Mouse (Mus musculus) brown adipose tissue, adult 24 weeks (tissue): ENCODE results near the gene Thtpa. TPM values are rescaled to one million over a fixed set of nuclear protein-coding genes. Genes with fewer than 3 reads are reported as not detected.

Experiments used
- H3K27ac ChIP-seq: fragments of 200-500 bp; replicated peaks from 2 replicates; pipeline ENCODE4 v1.5.1; 2012; ENCODE audit warnings: low read depth, mild to moderate bottlenecking, low read length
- H3K4me1 ChIP-seq: fragments of 200-500 bp; 2 replicates; pipeline ENCODE4 v1.6.1; 2012; ENCODE audit warnings: low read length, mixed read lengths; ENCODE audit not compliant: control insufficient read depth, insufficient read depth, insufficient read length
- H3K4me3 ChIP-seq: fragments of 200-500 bp; 2 replicates; pipeline ENCODE4 v1.5.1; 2012; ENCODE audit warnings: low read depth, mild to moderate bottlenecking, low read length, moderate library complexity; ENCODE audit not compliant: insufficient read depth
- polyA plus RNA-seq: library from polyadenylated mRNA; stranded (reverse); fragments of >200 nt; gene quantifications from 2 replicates; pipeline ENCODE4 v1.2.4, GENCODE M21; 2012; ENCODE audit not compliant: missing spikeins, insufficient read depth, insufficient read length

Gene Thtpa
- polyA plus RNA-seq, 1 experiment: 15.6 TPM

- H3K27ac ChIP-seq: no peak overlapping the region
- H3K4me3 ChIP-seq: no peak overlapping the region
- peaks cover 4% of the 10 kb centered on the region; the same call in 1 of the 2 replicates for H3K4me1 ChIP-seq
Observed at GRCm38 (mm10) chr14:55108202-55108870, 13.8 kb downstream of the Thtpa start.

- Histone ChIP-seq H3K27ac (no peak overlapping the region), H3K4me1 (peaks cover 4% of the 10 kb centered on the region; the same call in 1 of the 2 replicates), H3K4me3 (no peak overlapping the region)
Observed at GRCm38 (mm10) chr14:55109048-55109873, 14.7 kb downstream of the Thtpa start.

GRCm38 (mm10) chr14:55110076-55110475, 15.5 kb downstream of the Thtpa start:
- H3K4me3 ChIP-seq: no peak overlapping the region
- peaks cover 4% of the 10 kb centered on the region; the same call in 1 of the 2 replicates for H3K4me1 ChIP-seq

GRCm38 (mm10) chr14:55111720-55112119, 17.1 kb downstream of the Thtpa start:
- Histone ChIP-seq H3K4me1 (0 out of 2 replicates have a peak, but pooled peaks cover 2% of the 10 kb centered on the region), H3K27ac (no peak overlapping the region), H3K4me3 (no peak overlapping the region)

More at GRCm38 (mm10) chr14:55110076-55110475, 15.5 kb downstream of the Thtpa start:
- H3K27ac ChIP-seq: no peak overlapping the region

GRCm38 (mm10) chr14:55113351-55113974, 18.9 kb downstream of the Thtpa start:
- 0 out of 2 replicates have a peak, but pooled peaks cover 2% of the 10 kb centered on the region for H3K4me1 ChIP-seq
- H3K27ac ChIP-seq: no peak overlapping the region
- H3K4me3 ChIP-seq: no peak overlapping the region

GRCm38 (mm10) chr14:55113975-55114645, 19.5 kb downstream of the Thtpa start:
- 0 out of 2 replicates have a peak, but pooled peaks cover 2% of the 10 kb centered on the region for H3K4me1 ChIP-seq
- no peak overlapping the region for H3K27ac ChIP-seq
- peak overlapping the region; percentile 47 for H3K4me3 ChIP-seq

- Histone ChIP-seq H3K27ac (no peak overlapping the region), H3K4me3 (peak overlapping the region; percentile 47), H3K4me1 (0 out of 2 replicates have a peak, but pooled peaks cover 2% of the 10 kb centered on the region)
Observed at GRCm38 (mm10) chr14:55114759-55115701, 20.4 kb downstream of the Thtpa start.

- H3K27ac ChIP-seq: no peak overlapping the region
- H3K4me1 ChIP-seq: 0 out of 2 replicates have a peak, but pooled peaks cover 2% of the 10 kb centered on the region
- H3K4me3 ChIP-seq: no peak overlapping the region
Observed at GRCm38 (mm10) chr14:55115846-55116245, 21.3 kb downstream of the Thtpa start.

- Histone ChIP-seq H3K4me3 (no peak within 1 kb of the TSS), H3K4me1 (0 out of 2 replicates have a peak, but pooled peaks cover 2% of the 10 kb centered on the region), H3K27ac (no peak within 1 kb of the TSS)
Observed at GRCm38 (mm10) chr14:55116425-55117200, 22.0 kb downstream of the Thtpa start, which contains the start of gene Jph4. Gene Jph4 (minus strand): TSS chr14:55116935.

- Histone ChIP-seq H3K4me1 (0 out of 2 replicates have a peak, but pooled peaks cover 2% of the 10 kb centered on the region), H3K4me3 (no peak overlapping the region), H3K27ac (no peak overlapping the region)
Observed at GRCm38 (mm10) chr14:55118852-55119251, 24.3 kb downstream of the Thtpa start.

GRCm38 (mm10) chr14:55119421-55120134, 25.0 kb downstream of the Thtpa start:
- Histone ChIP-seq H3K4me3 (no peak overlapping the region), H3K4me1 (0 out of 2 replicates have a peak, but pooled peaks cover 2% of the 10 kb centered on the region), H3K27ac (no peak overlapping the region)

GRCm38 (mm10) chr14:55121947-55122346, 27.4 kb downstream of the Thtpa start:
- Histone ChIP-seq H3K4me3 (no peak overlapping the region), H3K4me1 (no peaks in the 10 kb centered on the region), H3K27ac (no peak overlapping the region)

- no peak overlapping the region for H3K4me3 ChIP-seq
- no peak overlapping the region for H3K27ac ChIP-seq
- no peaks in the 10 kb centered on the region for H3K4me1 ChIP-seq
Observed at GRCm38 (mm10) chr14:55122359-55122758, 27.8 kb downstream of the Thtpa start.
